Mouse (Mus musculus) brain, embryonic 14.5 days (tissue): ENCODE data around the gene Gm7030.
"Not testable (repeated sequence)": the region's sequence is repeated elsewhere in the genome, so short reads cannot be mapped to it uniquely, and the experiment has no call there.

ENCODE experiments used
- CTCF ChIP-seq: fragments of 200-500 bp; IDR thresholded peaks from 2 replicates; pipeline ENCODE4 v1.5.1; 2012; ENCODE audit warnings: inconsistent platforms, mild to moderate bottlenecking, moderate library complexity, borderline replicate concordance; ENCODE audit not compliant: insufficient read depth, insufficient read length; ENCODE audit errors: extremely low read depth
- POLR2A ChIP-seq: fragments of 200-500 bp; IDR thresholded peaks from 2 replicates; pipeline ENCODE4 v1.6.1; 2012; ENCODE audit warnings: mild to moderate bottlenecking, inconsistent platforms, borderline replicate concordance; ENCODE audit not compliant: poor library complexity, insufficient read depth, insufficient read length, severe bottlenecking; ENCODE audit errors: extremely low read depth

DNA sequence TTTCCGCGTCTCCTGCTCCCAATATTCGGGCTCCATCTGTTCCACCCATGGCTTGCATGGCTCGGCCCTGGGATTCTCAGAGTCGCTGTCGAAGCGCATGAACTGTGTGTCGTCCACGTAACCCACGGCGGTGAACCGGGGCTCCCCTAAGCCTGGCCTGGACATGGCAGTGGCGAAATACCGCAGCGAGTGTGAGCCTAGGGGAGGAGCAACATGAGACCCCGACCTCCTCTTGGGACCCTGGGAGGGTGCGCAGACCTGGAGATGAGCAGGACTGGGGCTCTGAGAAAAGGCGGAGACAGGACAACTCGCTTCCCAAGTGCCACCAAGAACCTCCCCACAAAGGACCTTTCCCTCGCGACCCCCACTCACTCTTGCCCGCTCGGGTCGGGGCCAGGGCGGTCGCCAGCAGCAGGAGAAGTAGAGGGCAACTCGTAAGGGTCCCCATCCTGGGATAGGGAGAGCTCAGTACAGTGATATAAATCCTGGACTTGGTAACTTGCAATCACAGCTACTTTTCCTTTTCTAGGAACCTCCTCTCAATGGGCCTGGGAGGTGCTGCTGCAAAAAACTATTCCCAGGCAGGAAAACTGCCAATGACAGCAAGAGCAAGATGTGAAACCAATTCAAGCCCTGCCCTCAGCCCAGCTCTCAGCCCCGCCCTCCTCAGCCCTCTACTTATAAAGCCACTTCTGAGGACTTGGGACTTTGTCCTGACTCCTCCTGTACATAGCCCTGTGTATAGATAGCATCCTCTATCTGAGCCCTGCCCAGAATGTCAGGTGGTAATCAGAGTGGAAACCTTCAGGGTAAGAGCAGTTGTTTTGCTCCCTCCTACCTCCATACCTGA lies at the start of gene Gm7030:
- not testable (repeated sequence) for TF ChIP-seq POLR2A, CTCF
